Mouse (Mus musculus): Measurements from ENCODE around the gene Ykt6.
"Not testable (repeated sequence)": the region's sequence is repeated elsewhere in the genome, so short reads cannot be mapped to it uniquely, and the experiment has no call there.

Gene Ykt6

DNA sequence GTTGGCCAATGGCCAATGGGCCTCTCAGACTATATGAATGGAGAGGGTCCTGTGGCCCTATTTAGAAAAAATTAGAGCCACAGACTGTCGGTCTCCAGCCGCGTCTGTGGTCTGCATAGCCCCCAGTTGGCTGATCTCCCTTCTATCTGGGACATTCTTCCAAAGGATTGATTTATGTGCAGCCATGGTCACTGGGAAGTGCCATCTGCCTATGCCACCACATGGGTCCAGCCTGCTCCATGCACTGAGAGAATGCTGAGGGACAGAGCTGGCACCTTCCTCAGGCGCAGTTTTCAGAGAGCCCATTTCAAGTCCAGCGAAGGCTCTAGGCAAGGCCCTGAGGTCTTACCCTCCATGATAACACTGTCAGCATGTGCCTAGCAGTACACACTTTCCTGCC, 38.7 kb downstream of the Ykt6 start:
- no peak for DNase-seq (ENCODE audit: low spot score in 2 of 2)

- DNase-seq (ENCODE audit: low spot score in 2 of 2): no peak
Measured at GRCm38 (mm10) chr11:5994880-5995279, 39.4 kb downstream of the Ykt6 start.

- peak; percentile 74 to 83 for DNase-seq (ENCODE audit: low spot score in 2 of 2)
Measured at GRCm38 (mm10) chr11:5995989-5996388, 40.5 kb downstream of the Ykt6 start.

GRCm38 (mm10) chr11:5998472-5998871, 43.0 kb downstream of the Ykt6 start:
- peak in 1 of 2 experiments; percentile 48 for DNase-seq (ENCODE audit: low spot score in 2 of 2)

- peak; percentile 63 to 65 for DNase-seq (ENCODE audit: low spot score in 2 of 2)
Measured at GRCm38 (mm10) chr11:5999832-6000771, 44.6 kb downstream of the Ykt6 start.

- DNase-seq (ENCODE audit: low spot score in 2 of 2): no peak
Measured at GRCm38 (mm10) chr11:6000961-6001682, 45.6 kb downstream of the Ykt6 start.

GRCm38 (mm10) chr11:6001981-6002649, 46.6 kb downstream of the Ykt6 start:
- no peak for DNase-seq (ENCODE audit: low spot score in 2 of 2)

GRCm38 (mm10) chr11:6003046-6003639, 47.6 kb downstream of the Ykt6 start:
- no peak for DNase-seq (ENCODE audit: low spot score in 2 of 2)

DNA sequence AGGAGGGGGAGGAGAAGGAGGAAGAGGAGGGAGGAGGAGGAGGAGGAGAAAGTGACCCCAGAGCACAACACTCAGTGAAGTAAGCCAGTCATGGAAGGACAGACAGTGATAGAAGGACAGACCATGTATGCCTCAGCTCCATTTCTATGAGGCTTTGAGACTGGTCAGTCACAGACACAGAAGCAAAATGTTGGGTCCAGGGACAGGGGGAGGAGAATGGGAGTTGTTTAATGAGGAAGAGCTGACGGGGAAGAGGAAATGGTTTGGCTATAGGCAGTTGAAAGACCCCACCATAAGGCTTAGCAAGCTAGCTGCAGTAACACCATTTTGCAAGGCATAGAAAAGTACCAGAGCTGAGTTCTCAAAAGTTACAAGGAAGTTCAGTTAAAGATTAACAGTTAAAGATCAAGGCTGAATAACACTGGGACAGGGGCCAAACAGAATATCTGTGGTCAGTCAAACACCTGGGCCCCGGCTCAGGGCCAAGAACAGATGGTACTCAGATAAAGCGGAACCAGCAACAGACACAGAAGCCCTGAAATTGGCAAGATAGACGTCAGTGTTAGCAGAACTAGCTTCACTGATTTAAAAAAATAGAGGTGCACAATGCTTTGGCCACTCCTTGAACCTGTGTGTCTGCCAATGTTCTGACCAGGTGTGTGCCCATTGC, 50.0 kb downstream of the Ykt6 start:
- not testable (repeated sequence) for DNase-seq (ENCODE audit: low spot score in 2 of 2)

- DNase-seq (ENCODE audit: low spot score in 2 of 2): not testable (repeated sequence)
Measured at GRCm38 (mm10) chr11:6006351-6007009, 51.0 kb downstream of the Ykt6 start.

- DNase-seq (ENCODE audit: low spot score in 2 of 2): not testable (repeated sequence)
Measured at GRCm38 (mm10) chr11:6007010-6007778, 51.7 kb downstream of the Ykt6 start.

- DNase-seq (ENCODE audit: low spot score in 2 of 2): not testable (repeated sequence)
Measured at GRCm38 (mm10) chr11:6007779-6008128, 52.3 kb downstream of the Ykt6 start.

GRCm38 (mm10) chr11:6010751-6011482, 55.4 kb downstream of the Ykt6 start:
- DNase-seq (ENCODE audit: low spot score in 2 of 2): not testable (repeated sequence)

GRCm38 (mm10) chr11:6011879-6012278, 56.4 kb downstream of the Ykt6 start:
- DNase-seq (ENCODE audit: low spot score in 2 of 2): no peak

GRCm38 (mm10) chr11:6013359-6013758, 57.9 kb downstream of the Ykt6 start:
- no peak for DNase-seq (ENCODE audit: low spot score in 2 of 2)

DNA sequence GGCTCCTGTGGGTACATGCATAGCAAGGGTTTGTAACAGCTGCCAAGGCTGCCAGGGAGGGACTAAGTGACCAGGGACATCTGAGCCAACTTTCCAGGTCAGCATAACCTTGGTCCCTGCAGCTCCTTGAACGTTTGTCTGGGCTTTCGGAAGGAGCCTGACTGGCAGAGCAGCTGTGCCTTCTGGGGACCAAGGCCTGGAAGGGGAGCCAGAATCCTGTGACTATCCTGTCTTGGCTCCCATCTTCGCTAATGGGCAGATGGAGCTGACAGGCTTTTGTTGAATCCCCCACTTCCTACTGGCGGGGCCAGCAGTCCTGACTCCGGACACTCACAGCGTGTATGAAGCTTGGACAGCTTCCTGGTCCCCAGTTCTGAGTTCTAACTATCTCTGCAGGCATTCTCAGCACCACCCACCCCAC, 59.5 kb downstream of the Ykt6 start:
- no peak for DNase-seq (ENCODE audit: low spot score in 2 of 2)

GRCm38 (mm10) chr11:6016368-6016767, 60.9 kb downstream of the Ykt6 start:
- no peak for DNase-seq (ENCODE audit: low spot score in 2 of 2)

DNA sequence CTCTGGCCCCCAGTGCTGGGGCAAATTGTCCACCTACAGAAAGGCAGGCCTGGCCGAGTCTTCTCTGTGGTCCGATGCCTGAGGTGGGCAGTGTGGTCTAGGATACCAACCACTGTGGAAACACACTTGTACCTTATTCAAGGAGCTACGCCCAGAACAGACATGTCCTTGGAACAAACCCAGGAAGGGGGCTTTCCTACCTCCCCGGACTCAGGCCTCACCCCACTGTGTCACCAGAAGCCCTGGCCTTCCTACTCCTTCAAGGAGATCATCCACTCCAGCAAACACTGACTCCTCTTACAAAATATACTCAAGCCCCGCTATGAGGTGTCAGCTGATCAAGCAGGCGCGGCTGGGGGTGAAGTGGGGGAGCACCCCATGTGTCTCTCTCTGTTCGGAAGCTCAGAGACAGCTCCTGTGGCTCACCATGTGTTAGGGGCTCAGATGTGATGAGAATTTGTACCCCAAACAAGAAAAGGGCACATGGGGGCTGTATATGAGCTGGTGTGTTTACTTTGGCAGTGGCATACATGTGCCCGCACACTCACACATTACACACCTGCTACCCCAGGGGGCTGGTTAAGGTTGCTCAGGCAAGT, 61.4 kb downstream of the Ykt6 start:
- DNase-seq (ENCODE audit: low spot score in 2 of 2): no peak
